Mouse (Mus musculus) frontal cortex, postnatal 10 days (tissue): ENCODE data around the gene Gm36176.

ENCODE experiments used
- DNase-seq, 2 experiments: peaks; one replicate each; pipeline ENCODE4 v3.0.0; 2022; ENCODE audit warnings: low spot score in 2 of 2, mixed read lengths in 1 of 2

Gene Gm36176

GRCm38 (mm10) chr10:77880305-77880704 lies 33.7 kb downstream of the Gm36176 start:
- DNase-seq: no peak

GRCm38 (mm10) chr10:77882553-77882952 lies 36.0 kb downstream of the Gm36176 start:
- DNase-seq: no peak

DNA sequence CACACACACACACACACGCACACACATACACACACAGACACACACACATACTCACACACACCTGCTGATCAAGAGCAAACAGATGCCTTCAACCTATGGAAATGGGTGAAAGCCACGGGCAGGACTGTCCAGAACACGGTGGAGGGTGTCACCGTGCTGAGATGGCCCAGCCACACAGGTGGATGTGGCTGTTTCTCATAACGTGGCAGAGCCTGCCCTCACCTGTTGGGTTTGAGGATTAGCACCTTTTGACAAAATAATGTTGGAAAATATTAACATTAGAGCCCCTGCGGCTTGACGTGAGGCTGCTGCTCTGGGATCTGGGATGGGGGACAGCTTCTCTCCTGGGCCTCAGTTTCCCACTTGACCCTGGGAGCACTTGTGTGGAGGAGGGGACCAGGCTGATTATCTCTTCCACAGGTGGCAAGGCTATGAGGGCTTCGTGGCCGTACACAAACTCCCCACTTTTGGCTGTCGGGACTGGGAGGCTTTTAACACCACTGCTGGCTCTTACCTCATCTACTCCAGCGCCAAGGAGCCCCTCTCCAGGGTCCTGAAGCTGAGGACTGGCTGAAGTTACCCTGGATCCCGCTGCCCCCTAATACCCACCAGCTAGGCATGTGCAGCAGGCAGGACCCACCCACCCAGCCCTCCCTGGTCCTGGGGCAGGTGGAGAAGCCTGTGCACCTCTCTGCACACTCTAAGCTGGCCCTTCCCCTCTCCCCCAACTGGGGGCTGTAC lies 39.6 kb downstream of the Gm36176 start:
- DNase-seq: no peak

DNA sequence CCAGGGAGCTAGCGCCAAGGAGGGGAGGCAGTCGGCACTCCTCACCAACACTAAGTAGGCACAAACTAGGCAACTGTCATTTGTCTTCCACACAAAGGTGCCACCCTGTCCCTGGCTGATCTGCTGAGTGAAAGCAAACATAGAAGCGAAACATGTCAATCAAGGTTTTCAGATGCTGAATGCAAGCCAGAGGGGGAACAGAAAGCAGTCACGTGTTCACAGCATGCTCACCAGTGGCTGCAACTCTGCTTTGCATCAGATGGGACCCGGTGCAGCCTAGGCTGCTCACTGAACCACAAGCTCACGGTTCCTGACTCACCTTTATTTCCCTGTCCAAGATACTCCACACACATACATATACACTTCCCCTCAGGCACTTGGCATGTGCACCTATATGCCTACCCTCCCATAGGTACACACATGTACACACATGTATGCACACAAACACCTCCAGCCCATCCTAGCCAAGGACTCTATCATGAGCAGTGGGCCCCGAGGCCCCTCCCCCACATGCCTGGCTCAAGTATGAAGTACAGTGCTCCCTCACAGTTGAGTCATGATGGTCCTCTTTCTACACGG lies 44.5 kb downstream of the Gm36176 start:
- no peak for DNase-seq

DNA sequence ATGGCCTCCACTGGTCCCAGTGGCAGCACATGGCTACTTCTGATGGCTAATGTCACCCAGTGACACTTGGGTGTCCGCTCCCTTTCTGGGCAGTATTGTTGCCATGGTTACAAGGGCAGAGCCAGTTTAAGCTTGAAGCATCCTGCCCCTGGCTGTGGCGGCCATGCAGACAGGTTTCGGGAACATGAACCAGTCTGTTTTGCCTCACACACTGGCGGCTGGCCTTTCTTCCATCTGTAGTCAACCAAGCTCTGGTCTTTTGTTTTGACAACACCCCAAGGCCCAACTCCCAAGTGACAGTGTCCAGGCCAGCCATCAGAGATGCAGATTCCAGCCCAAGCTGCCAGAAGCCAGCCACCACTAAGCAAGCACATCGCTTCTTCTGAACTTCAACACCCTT lies 49.0 kb downstream of the Gm36176 start:
- DNase-seq: no peak
